Mouse (Mus musculus): ENCODE results near the gene Arpc2.

Gene Arpc2

GRCm38 (mm10) chr1:74284543-74285160, 48.8 kb downstream of the Arpc2 start, which contains the start of the genes Aamp and Pnkd:
Gene Aamp, minus strand, starts transcription at chr1:74284738.
Gene Pnkd, plus strand, starts transcription at chr1:74284930.
- peak; percentile 100 for DNase-seq

GRCm38 (mm10) chr1:74285212-74286010, 49.5 kb downstream of the Arpc2 start:
- DNase-seq: no peak

- peak; percentile 18 for DNase-seq
Measured at GRCm38 (mm10) chr1:74286869-74287607, 51.2 kb downstream of the Arpc2 start.

- no peak for DNase-seq
Measured at GRCm38 (mm10) chr1:74288327-74288726, 52.4 kb downstream of the Arpc2 start.

- DNase-seq: no peak
Measured at GRCm38 (mm10) chr1:74289248-74289647, 53.4 kb downstream of the Arpc2 start.

GRCm38 (mm10) chr1:74289740-74290139, 53.9 kb downstream of the Arpc2 start:
- no peak for DNase-seq

GRCm38 (mm10) chr1:74290141-74290540, 54.3 kb downstream of the Arpc2 start:
- no peak for DNase-seq

GRCm38 (mm10) chr1:74292331-74293020, 56.6 kb downstream of the Arpc2 start:
- no peak for DNase-seq

- DNase-seq: no peak
Measured at GRCm38 (mm10) chr1:74293306-74293960, 57.5 kb downstream of the Arpc2 start.

GRCm38 (mm10) chr1:74294090-74294643, 58.3 kb downstream of the Arpc2 start:
- DNase-seq: no peak

GRCm38 (mm10) chr1:74294733-74295455, 59.0 kb downstream of the Arpc2 start:
- no peak for DNase-seq

GRCm38 (mm10) chr1:74295456-74296171, 59.7 kb downstream of the Arpc2 start:
- peak; percentile 14 for DNase-seq

- no peak for DNase-seq
Measured at GRCm38 (mm10) chr1:74296477-74296876, 60.6 kb downstream of the Arpc2 start.

GRCm38 (mm10) chr1:74297269-74297668, 61.4 kb downstream of the Arpc2 start:
- no peak for DNase-seq

- no peak for DNase-seq
Measured at GRCm38 (mm10) chr1:74298157-74298750, 62.4 kb downstream of the Arpc2 start.

- DNase-seq: no peak
Measured at GRCm38 (mm10) chr1:74298996-74299395, 63.1 kb downstream of the Arpc2 start.

GRCm38 (mm10) chr1:74300347-74301110, 64.6 kb downstream of the Arpc2 start:
- DNase-seq: no peak

GRCm38 (mm10) chr1:74302229-74302628, 66.3 kb downstream of the Arpc2 start:
- DNase-seq: no peak

- no peak for DNase-seq
Measured at GRCm38 (mm10) chr1:74302835-74303234, 67.0 kb downstream of the Arpc2 start.
